Mouse (Mus musculus) lung, adult 2 months (tissue): ENCODE measurements around the gene Ube2f.

ENCODE experiments used
- CTCF ChIP-seq: fragments of 200-500 bp; IDR thresholded peaks from 2 replicates; pipeline ENCODE4 v1.5.1; 2011; ENCODE audit warnings: mild to moderate bottlenecking, low read length, control low read depth; ENCODE audit not compliant: insufficient read depth
- POLR2A ChIP-seq: fragments of 200-500 bp; IDR thresholded peaks from 2 replicates; pipeline ENCODE4 v1.6.1; 2011; ENCODE audit warnings: low read depth, mild to moderate bottlenecking, control low read depth, low read length, borderline replicate concordance; ENCODE audit errors: extremely low read depth

- TF ChIP-seq POLR2A (no peak), CTCF (no peak)
Observed at GRCm38 (mm10) chr1:91277480-91277879, 27.4 kb downstream of the Ube2f start.
